Mouse (Mus musculus) skeletal muscle tissue, adult 2 months (tissue): Measurements from ENCODE around the gene 4931406P16Rik.

Experiments used
- DNase-seq: peaks from one replicate; pipeline ENCODE4 v3.0.0-alpha.2; 2012; ENCODE audit warnings: low read depth, low spot score

The 4931406P16Rik gene

DNA sequence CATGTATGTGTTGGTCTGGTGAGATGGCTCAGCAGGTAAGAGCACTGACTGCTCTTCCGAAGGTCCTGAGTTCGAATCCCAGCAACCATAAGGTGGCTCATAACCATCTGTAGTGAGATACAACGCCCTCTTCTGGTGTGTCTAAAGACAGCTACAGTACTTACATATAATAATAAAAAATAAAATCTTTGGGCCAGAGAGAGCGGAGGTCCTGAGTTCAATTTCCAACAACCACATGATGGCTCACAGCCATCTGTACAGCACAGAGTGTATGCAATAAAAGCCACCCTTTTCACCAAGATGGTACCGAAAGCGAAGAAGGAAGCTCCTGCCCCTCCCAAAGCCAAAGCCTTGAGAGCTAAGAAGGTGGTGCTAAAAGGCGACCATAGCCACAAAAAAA lies 62.6 kb downstream of the 4931406P16Rik start, which contains the start of gene Gm6096:
Gene Gm6096, plus strand, starts transcription at position 301 of the 400 bp plus-strand sequence.
- DNase-seq = no peak

- DNase-seq = no peak
Observed at GRCm38 (mm10) chr7:34246870-34247499, 66.4 kb downstream of the 4931406P16Rik start.

DNA sequence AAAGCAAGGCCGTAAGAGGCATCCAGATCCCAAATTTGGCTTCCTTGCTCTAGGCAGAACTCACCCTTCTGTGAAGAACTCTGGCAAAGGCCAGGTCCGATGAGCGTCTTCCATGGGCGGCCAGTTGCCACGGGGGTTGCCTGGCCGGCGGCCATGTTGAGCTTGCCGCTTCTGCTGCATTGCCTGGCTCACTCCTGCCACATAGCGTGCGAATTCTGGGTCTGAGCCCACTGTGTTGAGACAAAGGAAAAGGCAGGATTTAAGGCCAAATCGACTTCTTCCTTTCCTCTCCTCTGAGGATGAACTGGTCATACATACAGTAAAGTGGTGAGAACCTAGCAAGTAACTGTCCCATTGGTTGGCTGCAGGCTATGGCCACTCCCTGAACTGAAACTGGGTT lies 71.2 kb downstream of the 4931406P16Rik start:
- DNase-seq = no peak

DNA sequence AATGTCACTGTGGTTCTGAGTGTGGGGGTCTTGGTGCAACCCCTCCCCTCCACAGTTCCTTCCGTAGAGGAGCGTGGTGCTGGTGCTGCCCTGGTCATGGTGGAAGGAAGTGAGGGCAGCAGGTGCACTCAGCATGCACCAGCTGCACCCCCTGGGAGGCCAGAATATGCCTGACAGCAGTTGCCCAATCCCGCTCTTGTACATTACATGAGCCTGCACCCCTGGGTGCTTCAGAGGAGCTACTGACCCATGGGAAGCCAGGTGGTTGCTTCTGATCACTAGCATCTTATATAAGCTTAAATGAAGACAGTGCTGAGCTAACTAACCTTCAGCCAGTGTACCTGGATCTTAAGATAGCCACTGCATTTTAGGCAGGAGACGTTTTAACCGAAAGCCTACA lies 75.3 kb downstream of the 4931406P16Rik start:
- DNase-seq = no peak

- no peak for DNase-seq
Observed at GRCm38 (mm10) chr7:34235602-34236001, 77.7 kb downstream of the 4931406P16Rik start.

GRCm38 (mm10) chr7:34234610-34235561 lies 78.5 kb downstream of the 4931406P16Rik start:
- no peak for DNase-seq

DNA sequence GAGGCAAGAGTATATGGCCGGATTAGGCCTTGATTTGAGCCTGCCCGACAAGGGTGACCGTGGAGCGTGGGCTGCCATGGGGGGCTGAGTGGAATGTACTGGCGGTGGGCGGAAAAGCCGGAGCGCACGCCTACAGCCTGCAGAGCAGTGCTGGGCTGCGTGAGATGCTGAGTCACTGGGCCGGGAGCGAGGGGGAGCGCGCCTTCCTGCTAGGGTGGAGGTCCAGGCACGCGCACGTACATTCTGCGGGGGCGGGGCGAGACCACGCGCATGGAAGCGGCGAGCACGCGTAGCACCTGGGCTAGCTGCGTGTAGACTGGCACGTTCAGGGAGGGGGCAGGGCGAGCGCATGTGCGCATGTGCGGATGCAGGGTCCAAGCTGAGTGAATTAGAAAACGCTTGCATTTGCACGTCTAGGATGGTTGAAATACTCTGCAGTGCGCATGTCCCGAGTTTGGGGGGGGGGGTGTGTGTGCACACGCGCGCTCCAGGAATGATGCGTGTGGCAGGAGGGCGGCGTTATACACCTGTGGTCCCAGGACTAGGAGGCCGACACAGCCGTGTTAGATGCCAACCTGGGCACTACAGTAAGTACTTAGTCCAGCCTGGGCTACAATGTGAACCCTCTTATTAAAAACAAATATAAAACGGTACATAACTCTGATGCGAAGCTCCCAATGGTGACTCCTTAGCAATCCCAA lies 79.3 kb downstream of the 4931406P16Rik start:
- DNase-seq = peak; percentile 98

DNA sequence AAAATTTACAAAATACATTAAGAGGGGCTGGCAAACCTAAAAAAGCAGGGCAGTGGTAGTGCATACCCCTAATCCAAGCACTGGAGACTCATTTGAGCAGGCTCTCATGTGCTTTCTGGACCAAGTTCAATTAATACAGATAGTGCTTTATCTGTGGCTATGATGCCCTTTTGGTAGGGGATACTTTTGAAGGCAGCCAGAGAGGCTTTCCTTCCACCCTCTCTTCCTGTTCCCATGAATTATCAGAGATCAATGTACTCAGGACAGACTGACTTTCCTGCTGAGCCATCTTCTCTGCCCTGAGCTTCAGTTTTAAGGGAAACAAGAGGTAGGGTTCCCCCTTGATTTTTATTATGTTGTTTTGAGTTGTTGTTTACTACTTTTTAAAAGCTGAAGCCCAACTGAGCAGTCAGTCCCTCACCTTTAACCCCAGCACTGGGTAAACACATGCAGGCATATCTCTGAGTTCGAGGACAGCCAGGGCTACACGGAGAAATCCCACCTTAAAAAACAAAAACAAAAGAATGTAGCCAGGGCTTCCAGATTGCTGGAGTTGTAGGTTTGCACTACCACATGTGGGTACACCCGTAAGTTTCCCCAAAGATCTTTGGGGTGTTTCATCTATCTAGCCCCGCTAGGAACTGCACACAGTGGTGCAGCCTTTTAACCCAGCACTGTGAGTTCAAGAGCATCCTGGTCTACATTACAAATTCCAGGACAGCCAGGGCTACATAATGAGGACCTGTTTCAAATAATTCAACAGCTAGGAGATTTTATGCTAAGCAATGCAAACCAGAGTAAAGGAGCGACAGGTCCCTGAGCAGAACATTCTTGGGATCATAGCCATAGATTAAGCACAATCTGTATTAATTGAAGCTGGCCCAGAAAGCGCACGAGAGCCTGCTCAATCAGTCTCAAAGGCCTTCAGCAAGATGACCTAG lies 80.3 kb downstream of the 4931406P16Rik start:
- no peak for DNase-seq

GRCm38 (mm10) chr7:34230116-34230515 lies 83.2 kb downstream of the 4931406P16Rik start, which contains the start of gene Gpi1:
Gene Gpi1, minus strand, starts transcription at chr7:34230336.
- peak; percentile 95 for DNase-seq

- peak; percentile 59 for DNase-seq
Observed at GRCm38 (mm10) chr7:34229691-34230111, 83.7 kb downstream of the 4931406P16Rik start.

- DNase-seq = no peak
Observed at GRCm38 (mm10) chr7:34229153-34229552, 84.2 kb downstream of the 4931406P16Rik start.

- DNase-seq = peak; percentile 84
Observed at GRCm38 (mm10) chr7:34228641-34229040, 84.7 kb downstream of the 4931406P16Rik start.

GRCm38 (mm10) chr7:34226846-34227245 lies 86.5 kb downstream of the 4931406P16Rik start:
- no peak for DNase-seq

DNA sequence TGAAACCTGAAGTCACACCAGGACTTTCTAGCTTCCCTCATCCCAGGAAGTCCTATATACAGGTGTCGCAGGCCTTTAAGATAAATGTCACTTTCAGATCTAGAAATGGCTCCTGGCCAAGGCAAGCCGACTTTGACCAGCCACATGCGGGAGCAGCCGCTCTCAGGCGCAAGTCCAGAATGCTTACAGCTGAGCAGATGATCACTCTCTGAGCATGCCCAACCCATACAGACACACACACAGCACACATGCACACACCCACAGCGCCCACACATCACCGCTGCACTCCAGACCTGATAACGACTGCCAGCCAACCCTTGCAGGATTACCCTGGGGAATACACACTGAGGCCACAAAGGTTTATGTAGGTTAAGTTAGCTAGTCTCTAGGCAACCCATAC lies 87.3 kb downstream of the 4931406P16Rik start:
- DNase-seq = peak; percentile 74

DNA sequence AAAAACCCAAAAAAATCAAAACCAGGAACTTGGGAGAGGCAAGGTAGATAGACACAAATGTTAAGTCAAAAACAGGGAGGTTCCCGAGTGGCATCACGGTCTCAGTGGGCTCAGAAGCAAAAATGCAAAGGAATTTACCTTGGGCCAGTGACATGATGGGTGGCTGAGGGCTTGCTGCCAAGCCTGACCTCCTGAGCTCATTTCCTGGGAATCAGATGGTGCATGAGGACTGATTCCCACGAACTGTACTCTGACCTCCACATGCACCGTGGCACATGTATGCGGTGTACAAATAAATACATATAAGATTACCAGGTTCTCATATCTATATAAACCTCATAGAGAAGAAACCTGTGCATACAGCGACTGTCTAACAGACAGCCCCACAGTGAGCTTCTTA lies 89.0 kb downstream of the 4931406P16Rik start:
- DNase-seq = no peak

GRCm38 (mm10) chr7:34222340-34222739 lies 91.0 kb downstream of the 4931406P16Rik start:
- DNase-seq = no peak

- DNase-seq = no peak
Observed at GRCm38 (mm10) chr7:34221594-34222250, 91.6 kb downstream of the 4931406P16Rik start.

- DNase-seq = no peak
Observed at GRCm38 (mm10) chr7:34218496-34218895, 94.9 kb downstream of the 4931406P16Rik start.

- no peak for DNase-seq
Observed at GRCm38 (mm10) chr7:34216474-34216873, 96.9 kb downstream of the 4931406P16Rik start.

GRCm38 (mm10) chr7:34215481-34215880 lies 97.9 kb downstream of the 4931406P16Rik start:
- peak; percentile 94 for DNase-seq
